Mouse (Mus musculus): Measurements from ENCODE around the gene Zkscan16.

Gene Zkscan16

GRCm38 (mm10) chr4:58935846-58936245 is 7.6 kb upstream of the Zkscan16 start:
- no peak for ATAC-seq (ENCODE audit: low TSS enrichment)

DNA sequence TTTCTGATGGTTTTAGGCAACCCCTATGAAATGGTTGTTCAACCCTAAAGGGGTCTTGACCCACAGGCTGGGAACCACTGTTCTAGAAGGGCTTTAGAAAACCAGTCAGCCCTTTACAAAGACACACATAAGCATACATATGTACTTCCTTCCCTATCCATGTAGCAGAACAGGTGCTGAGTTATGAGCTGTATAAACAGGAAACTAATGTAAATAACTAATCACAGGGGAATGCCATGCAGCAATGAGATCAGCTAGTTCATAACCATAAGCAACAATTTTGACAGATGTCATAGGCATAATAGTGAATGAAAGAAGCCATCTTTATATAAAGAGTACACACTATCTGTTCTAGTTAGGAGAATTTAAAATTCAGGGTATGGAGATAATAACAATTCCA is 1.8 kb upstream of the Zkscan16 start:
- no peak for ATAC-seq (ENCODE audit: low TSS enrichment)

DNA sequence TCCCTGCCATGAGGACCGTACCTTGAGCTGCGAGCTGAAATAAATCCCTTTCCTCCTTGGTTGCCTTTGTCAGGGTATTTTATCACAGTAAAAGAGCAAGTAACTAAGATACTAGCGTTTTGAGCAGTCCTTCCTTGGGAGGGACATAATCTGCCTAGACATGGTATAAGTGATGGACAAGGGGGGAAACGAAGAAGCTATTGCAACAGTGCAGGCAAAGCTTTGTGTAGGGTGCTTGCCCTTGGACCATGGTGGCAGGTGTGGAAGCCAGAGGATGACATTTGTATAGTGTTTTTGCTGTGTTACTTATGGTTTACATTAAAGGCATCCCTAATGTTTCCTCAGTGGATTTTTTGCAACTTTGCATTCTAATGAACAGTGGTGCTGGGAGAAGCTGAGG is 486 bp upstream of the Zkscan16 start:
- ATAC-seq (ENCODE audit: low TSS enrichment), result no peak

DNA sequence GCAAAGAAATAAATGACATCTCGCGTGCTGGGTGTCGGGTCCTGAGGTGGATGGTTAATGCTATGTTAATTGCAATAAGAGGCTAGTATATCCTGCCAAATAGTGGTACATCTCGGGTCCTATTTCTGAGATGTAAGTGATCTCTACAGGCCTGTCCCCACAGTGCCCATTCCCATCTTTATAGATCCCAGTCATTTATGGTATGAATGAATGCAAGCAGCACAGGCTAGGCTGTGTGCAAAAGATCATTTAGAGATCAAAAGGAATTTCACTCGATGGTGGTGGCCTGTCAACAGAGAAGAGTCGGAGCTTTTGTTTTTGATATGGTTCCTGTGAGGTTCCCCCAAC is 752 bp downstream of the Zkscan16 start:
- ATAC-seq (ENCODE audit: low TSS enrichment), result peak; percentile 11; the same call in 1 of the 2 replicates

GRCm38 (mm10) chr4:58944695-58945094 is 1.3 kb downstream of the Zkscan16 start:
- peak; percentile 51 for ATAC-seq (ENCODE audit: low TSS enrichment)

GRCm38 (mm10) chr4:58948391-58948790 is 5.0 kb downstream of the Zkscan16 start:
- peak; percentile 28 for ATAC-seq (ENCODE audit: low TSS enrichment)

DNA sequence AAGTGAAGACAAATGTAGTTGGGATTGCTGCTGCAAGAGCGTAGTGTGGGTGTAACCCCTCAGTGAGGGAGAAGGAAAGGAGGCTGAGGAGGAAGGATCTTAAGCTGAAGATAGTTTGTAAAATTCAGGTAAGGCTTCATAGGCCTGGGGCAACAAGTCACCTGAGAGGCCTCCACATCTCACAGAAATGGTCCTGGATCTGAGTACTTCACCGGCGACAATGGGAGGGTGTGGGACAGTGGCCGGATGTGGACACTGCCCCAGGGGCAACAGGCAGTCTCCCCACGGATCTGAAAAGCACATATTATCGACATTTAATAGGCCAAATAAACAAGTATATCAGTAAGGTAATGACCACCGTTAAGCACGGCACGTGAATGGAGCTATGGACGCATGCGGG is 9.2 kb downstream of the Zkscan16 start:
- ATAC-seq (ENCODE audit: low TSS enrichment), result no peak

DNA sequence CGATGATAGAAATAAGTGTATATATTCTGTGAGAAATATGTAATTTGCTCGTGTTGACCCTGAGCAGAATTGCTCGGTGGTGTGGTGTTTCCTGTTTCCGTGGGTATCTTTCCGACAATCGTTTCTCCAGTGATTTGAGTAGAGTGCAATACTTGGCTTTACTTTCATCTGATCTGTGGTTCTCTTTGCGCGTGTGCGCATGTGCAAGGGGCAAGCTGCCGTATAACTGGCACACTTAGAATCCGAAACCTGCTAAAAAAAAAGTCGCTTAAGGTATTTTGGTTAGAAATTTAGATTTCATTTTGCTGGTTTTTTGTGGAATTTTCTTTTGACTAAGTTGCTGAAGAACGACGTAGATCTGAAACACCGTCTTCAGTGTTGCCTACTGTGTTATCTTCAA is 18.3 kb downstream of the Zkscan16 start:
- ATAC-seq (ENCODE audit: low TSS enrichment), result no peak

GRCm38 (mm10) chr4:58963271-58963670 is 19.8 kb downstream of the Zkscan16 start:
- no peak for ATAC-seq (ENCODE audit: low TSS enrichment)

- no peak for ATAC-seq (ENCODE audit: low TSS enrichment)
Measured at GRCm38 (mm10) chr4:58965136-58965535, 21.7 kb downstream of the Zkscan16 start.

DNA sequence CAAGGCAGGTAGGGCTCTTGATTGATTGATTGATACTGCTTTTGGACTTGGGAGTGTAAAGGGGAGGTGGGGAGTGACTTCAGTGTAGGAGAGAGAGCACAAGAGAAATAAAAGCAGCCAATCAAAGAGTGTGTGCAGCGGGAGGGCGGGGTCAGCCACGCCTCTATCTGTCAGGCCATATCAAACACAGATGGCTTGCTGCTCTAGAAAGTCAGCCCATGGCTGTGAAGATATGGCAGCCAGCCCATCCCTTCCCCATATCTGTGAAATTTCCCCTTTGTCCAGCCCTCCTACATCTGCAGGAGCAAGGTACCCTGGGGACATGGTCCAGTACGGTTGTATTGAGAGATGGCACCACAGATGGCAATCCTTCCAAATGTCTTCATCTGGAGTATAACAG is 27.2 kb downstream of the Zkscan16 start:
- ATAC-seq (ENCODE audit: low TSS enrichment), result no peak

GRCm38 (mm10) chr4:58975711-58976110 is 32.3 kb downstream of the Zkscan16 start:
- no peak for ATAC-seq (ENCODE audit: low TSS enrichment)

DNA sequence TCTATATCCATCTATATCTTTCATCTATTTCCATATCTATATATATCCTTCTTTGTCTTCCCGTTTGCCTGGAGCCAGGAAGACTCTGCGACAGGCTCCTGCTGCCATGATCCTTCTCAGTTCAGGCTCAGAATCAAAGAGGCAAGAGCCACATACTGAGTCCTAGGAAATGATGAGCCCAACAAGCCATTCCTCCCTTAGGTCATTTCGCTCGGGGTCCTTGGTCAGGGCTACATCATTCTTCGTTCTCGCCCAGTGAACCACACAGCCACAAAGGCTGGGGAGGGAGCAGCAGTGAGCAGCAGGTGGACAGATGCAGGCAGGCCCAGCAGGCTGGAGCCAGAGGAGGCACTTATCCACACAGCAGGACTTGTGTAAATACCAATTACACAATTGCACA is 38.0 kb downstream of the Zkscan16 start:
- no peak for ATAC-seq (ENCODE audit: low TSS enrichment)

DNA sequence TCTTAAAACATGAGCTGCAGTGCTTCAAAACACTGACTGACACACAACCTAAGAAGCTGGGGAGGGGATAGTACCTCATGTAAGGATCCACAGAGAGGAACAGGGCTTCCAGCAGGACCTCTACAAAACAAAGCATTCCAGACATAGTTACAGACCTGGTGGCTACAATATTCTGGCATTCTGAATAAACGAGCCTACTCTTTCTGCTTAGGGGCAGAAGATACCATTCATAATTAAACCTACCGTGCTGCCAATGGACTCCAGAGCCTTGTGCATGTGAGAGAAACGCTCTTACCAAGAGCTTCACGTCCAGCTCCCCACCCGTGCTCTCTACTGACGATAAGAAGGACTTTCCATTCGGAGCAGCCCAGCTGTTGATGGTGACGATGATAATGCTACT is 39.4 kb downstream of the Zkscan16 start:
- no peak for ATAC-seq (ENCODE audit: low TSS enrichment)

GRCm38 (mm10) chr4:58985157-58985648 is 41.8 kb downstream of the Zkscan16 start:
- ATAC-seq (ENCODE audit: low TSS enrichment), result peak; percentile 50; the same call in 1 of the 2 replicates

- ATAC-seq (ENCODE audit: low TSS enrichment), result peak; percentile 75
Measured at GRCm38 (mm10) chr4:58986540-58987190, 43.2 kb downstream of the Zkscan16 start, which contains the start of gene Ptgr1. Gene Ptgr1, minus strand, starts transcription at chr4:58987119.

DNA sequence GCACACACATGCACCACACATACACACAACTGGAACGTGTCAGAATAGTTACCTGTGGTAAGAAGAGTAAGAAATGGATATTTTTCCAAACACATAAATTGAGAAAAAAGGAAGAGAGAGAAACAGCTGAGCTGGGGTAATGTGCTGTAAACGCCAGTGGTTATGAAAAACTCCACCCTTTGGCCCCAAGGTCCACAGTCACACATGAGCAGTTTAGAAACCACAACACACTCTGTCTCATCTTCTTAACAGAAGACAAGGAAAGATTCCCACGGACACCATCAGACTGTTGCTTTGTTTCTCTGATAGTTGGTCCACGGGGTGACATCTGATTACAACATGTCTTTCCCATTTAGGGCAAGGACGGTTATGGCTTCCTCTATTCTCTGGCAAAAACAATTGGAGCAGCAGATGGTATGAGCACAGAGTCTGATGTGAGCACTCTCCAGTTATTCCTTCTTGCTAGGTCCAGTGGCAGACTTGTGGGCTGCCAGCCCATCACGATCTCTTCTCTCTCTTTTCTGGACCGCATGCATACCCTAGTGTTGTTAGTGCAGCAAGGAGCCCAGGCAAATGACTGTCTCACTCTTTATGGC is 46.0 kb downstream of the Zkscan16 start:
- ATAC-seq (ENCODE audit: low TSS enrichment), result 0 out of 2 replicates have a peak, but pooled peaks have one; percentile 25

- no peak for ATAC-seq (ENCODE audit: low TSS enrichment)
Measured at GRCm38 (mm10) chr4:58990609-58991434, 47.4 kb downstream of the Zkscan16 start.

GRCm38 (mm10) chr4:58992195-58992594 is 48.8 kb downstream of the Zkscan16 start:
- ATAC-seq (ENCODE audit: low TSS enrichment), result no peak

- ATAC-seq (ENCODE audit: low TSS enrichment), result no peak
Measured at GRCm38 (mm10) chr4:58994762-58995161, 51.3 kb downstream of the Zkscan16 start, which contains the start of gene Dnajc25. Gene Dnajc25, plus strand, starts transcription at chr4:58995062.

DNA sequence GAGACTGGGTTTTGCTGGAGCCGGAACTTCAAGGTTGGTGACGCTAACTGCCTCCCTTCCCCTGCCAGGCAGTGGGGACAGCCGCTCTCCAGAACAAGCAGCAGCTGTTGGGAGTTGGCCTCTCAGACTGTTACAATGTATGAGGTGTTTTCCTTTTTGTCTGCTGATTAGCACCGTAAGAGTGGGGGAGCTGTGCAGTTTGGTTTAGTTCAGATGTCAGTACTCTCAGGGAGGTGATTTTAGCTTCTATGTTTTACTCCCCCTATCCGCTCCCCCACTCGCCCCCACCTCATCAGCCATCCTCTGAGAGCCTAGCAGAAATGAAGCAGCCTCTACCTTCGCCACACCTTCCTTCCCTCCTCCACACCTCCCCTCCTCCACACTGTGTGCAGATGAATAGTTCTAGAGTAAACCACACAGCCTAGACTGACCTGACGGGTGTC is 51.8 kb downstream of the Zkscan16 start:
- ATAC-seq (ENCODE audit: low TSS enrichment), result no peak

GRCm38 (mm10) chr4:58997081-58997480 is 53.7 kb downstream of the Zkscan16 start:
- no peak for ATAC-seq (ENCODE audit: low TSS enrichment)

Data from frontal cortex, adult (tissue).